Mouse (Mus musculus) brain, adult 2 months (tissue): ENCODE data around the gene Pate2.

Experiments
- DNase-seq: peaks from one replicate; pipeline ENCODE4 v3.0.0; 2011; ENCODE audit warnings: low read depth, low spot score

The Pate2 gene

GRCm38 (mm10) chr9:35569571-35570534 lies at the start of gene Pate2, which contains the start of gene Hyls1:
Pate2 (plus strand) TSS chr9:35570284.
Hyls1 (minus strand) TSS chr9:35570398.
- peak; percentile 99 for DNase-seq

- no peak for DNase-seq
Measured at GRCm38 (mm10) chr9:35520631-35521348, 49.3 kb upstream of the Pate2 start.

- no peak for DNase-seq
Measured at GRCm38 (mm10) chr9:35522241-35522640, 47.8 kb upstream of the Pate2 start.

GRCm38 (mm10) chr9:35522821-35523515 lies 47.1 kb upstream of the Pate2 start:
- DNase-seq: peak; percentile 20

GRCm38 (mm10) chr9:35523541-35523940 lies 46.5 kb upstream of the Pate2 start:
- DNase-seq: peak; percentile 93

GRCm38 (mm10) chr9:35523941-35524411 lies 46.1 kb upstream of the Pate2 start:
- DNase-seq: peak; percentile 94

GRCm38 (mm10) chr9:35529141-35529540 lies 40.9 kb upstream of the Pate2 start:
- DNase-seq: no peak

- no peak for DNase-seq
Measured at GRCm38 (mm10) chr9:35529796-35530195, 40.3 kb upstream of the Pate2 start.

GRCm38 (mm10) chr9:35533266-35533665 lies 36.8 kb upstream of the Pate2 start:
- no peak for DNase-seq

GRCm38 (mm10) chr9:35535110-35535509 lies 35.0 kb upstream of the Pate2 start:
- DNase-seq: peak; percentile 71

GRCm38 (mm10) chr9:35535876-35536275 lies 34.2 kb upstream of the Pate2 start:
- DNase-seq: no peak

GRCm38 (mm10) chr9:35539001-35539750 lies 30.9 kb upstream of the Pate2 start:
- no peak for DNase-seq

- no peak for DNase-seq
Measured at GRCm38 (mm10) chr9:35541024-35541423, 29.1 kb upstream of the Pate2 start.

- peak; percentile 88 for DNase-seq
Measured at GRCm38 (mm10) chr9:35541488-35541887, 28.6 kb upstream of the Pate2 start.

GRCm38 (mm10) chr9:35541941-35542340 lies 28.1 kb upstream of the Pate2 start:
- no peak for DNase-seq

GRCm38 (mm10) chr9:35543099-35543860 lies 26.8 kb upstream of the Pate2 start:
- DNase-seq: no peak

GRCm38 (mm10) chr9:35544666-35545065 lies 25.4 kb upstream of the Pate2 start:
- no peak for DNase-seq

- DNase-seq: peak; percentile 57
Measured at GRCm38 (mm10) chr9:35545704-35546103, 24.4 kb upstream of the Pate2 start.

- DNase-seq: no peak
Measured at GRCm38 (mm10) chr9:35546745-35547144, 23.3 kb upstream of the Pate2 start.

- no peak for DNase-seq
Measured at GRCm38 (mm10) chr9:35548455-35548854, 21.6 kb upstream of the Pate2 start.
